Mouse (Mus musculus) forebrain, embryonic 10.5 days (tissue): ENCODE data around the gene Tyk2. TPM values are rescaled to one million over a fixed set of nuclear protein-coding genes. Genes with fewer than 3 reads are reported as not detected.

ENCODE experiments used
- DNase-seq: peaks from one replicate; pipeline ENCODE4 v3.0.0-alpha.2; 2017; ENCODE audit warnings: low spot score; ENCODE audit errors: extremely low spot score
- H3K27ac ChIP-seq: fragments of 300-500 bp; sonication (generic); 2 replicates; pipeline ENCODE4 v1.5.1; 2016; ENCODE audit warnings: mild to moderate bottlenecking
- H3K27me3 ChIP-seq: fragments of 300-500 bp; sonication (generic); 2 replicates; pipeline ENCODE4 v1.6.1; 2016; ENCODE audit warnings: mild to moderate bottlenecking; ENCODE audit not compliant: poor library complexity, severe bottlenecking
- H3K36me3 ChIP-seq: fragments of 300-500 bp; sonication (generic); replicated peaks from 2 replicates; pipeline ENCODE4 v1.6.1; 2016; ENCODE audit warnings: mild to moderate bottlenecking, moderate library complexity
- H3K4me1 ChIP-seq: fragments of 300-500 bp; sonication (generic); 2 replicates; pipeline ENCODE4 v1.6.1; 2016
- H3K4me3 ChIP-seq: fragments of 300-500 bp; sonication (generic); 2 replicates; pipeline ENCODE4 v1.5.1; 2016; ENCODE audit warnings: mild to moderate bottlenecking, moderate library complexity
- H3K9me3 ChIP-seq: fragments of 300-500 bp; sonication (generic); 2 replicates; pipeline ENCODE4 v1.6.1; 2016; ENCODE audit warnings: mild to moderate bottlenecking, moderate library complexity
- WGBS: fragments of 180-500 bp; shearing (Covaris S2); methylation state at CpG from one replicate; pipeline ENCODE4 v1.1.7; 2016; 5-methylcytosine and 5-hydroxymethylcytosine counted together
- polyA plus RNA-seq: library from polyadenylated mRNA; unstranded; fragments of >200 nt; fragmentation: Nextera tagmentation; extraction: Ambion mirVana; gene quantifications from 2 replicates; pipeline ENCODE4 v1.2.1, GENCODE M21; 2016

Gene Tyk2
- polyA plus RNA-seq, 1 experiment from 2014 or later = 12.6 TPM

DNA sequence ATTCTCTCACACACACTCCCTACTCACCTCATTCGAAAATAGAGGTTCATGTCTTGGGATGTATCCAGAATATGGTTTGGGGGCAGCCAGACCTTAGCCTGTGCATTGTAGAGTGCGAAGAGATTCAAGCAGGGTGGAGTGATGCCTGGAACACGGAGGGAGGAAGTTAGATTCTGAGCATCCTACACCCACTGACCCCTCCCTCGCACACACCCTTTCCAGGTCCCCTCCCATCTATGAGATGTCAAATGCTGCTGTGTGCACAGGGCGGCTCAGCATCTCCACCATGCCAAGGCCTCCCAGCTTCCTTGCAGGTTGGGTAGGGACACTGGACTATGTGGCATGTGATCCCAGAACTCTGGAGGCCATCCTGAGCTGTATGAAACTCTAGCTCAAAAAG lies 6.2 kb downstream of the Tyk2 start:
- 87% methylated on average over 5 of the region's 5 CpGs for WGBS
- Histone ChIP-seq H3K4me3 (no peak overlapping the region), H3K27me3 (no peaks in the 10 kb centered on the region), H3K9me3 (no peaks in the 10 kb centered on the region), H3K36me3 (peaks cover 21% of the 10 kb centered on the region), H3K4me1 (no peaks in the 10 kb centered on the region), H3K27ac (no peak overlapping the region)
- DNase-seq = no peak

DNA sequence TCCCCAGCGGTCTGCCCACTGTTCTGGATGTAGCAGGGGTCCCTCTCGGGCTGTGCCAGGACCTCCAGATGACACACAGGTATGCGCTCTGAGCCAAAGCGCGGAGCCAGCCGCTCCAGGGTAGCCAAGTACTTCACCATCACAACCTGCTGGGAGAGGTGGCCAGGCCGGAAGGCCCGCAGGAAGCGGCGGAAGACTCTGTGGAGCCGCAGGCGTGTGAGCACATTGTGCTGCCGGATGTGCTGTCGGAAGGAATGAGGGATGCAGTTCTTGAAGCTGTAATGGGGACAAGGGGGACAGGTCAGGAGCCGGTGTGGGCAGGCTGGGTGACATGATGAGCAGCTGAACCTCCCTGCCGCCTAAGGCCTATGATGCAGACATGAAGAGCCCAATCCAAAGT lies 9.6 kb downstream of the Tyk2 start:
- peaks cover 16% of the 10 kb centered on the region for H3K36me3 ChIP-seq
- no peaks in the 10 kb centered on the region for H3K4me1 ChIP-seq

DNA sequence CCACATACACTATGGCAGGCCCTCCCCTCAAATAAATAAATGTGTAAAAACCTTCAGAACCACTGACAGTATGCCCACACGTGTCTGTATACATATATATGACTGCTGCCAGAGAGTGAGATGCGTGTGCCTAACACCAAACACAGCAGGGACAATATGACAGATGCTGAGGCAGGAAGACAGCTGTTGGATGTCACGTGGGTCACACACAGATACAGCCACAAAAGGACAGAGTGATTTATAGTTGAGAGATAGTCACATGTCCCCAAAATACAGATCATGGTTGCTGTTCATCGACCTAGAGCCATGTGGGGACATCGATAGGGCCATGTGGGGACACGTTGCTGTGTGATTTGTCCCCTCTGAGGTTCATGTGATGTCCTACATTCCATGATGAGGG lies 14.0 kb downstream of the Tyk2 start:
- peaks cover 13% of the 10 kb centered on the region; the same call in 1 of the 2 replicates for H3K36me3 ChIP-seq
- 85% methylated on average over 6 of the region's 6 CpGs for WGBS
- H3K9me3 ChIP-seq = no peaks in the 10 kb centered on the region
- no peak overlapping the region for H3K4me3 ChIP-seq
- no peaks in the 10 kb centered on the region for H3K27me3 ChIP-seq
- no peak overlapping the region for H3K27ac ChIP-seq
- no peak for DNase-seq
- H3K4me1 ChIP-seq = no peaks in the 10 kb centered on the region

More for the DNA sequence above, 9.6 kb downstream of the Tyk2 start:
- DNase-seq = no peak
- H3K4me3 ChIP-seq = no peak overlapping the region
- WGBS = 93% methylated on average over 16 of the region's 16 CpGs
- H3K27me3 ChIP-seq = no peaks in the 10 kb centered on the region
- no peak overlapping the region for H3K27ac ChIP-seq
- no peaks in the 10 kb centered on the region for H3K9me3 ChIP-seq

DNA sequence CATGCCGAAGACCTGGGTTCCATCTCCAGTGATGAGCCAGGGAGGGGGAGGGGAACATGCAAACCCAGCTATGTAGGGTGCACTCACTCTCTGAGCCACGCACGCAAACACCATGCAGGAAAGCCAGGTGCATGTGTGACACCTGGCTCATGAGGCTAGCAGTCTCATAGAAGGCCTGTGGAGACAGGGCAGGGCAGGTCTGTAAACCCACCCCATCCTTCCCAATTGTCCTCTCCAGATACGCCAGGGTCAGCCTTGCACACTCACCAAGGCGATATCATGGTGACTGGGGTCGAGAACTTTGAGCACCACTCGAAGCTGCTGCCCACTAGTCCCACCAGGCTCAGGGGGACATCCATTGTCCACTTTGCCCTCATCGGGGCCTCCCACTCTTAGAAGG lies 15.9 kb downstream of the Tyk2 start:
- no peaks in the 10 kb centered on the region for H3K9me3 ChIP-seq
- no peak overlapping the region for H3K27ac ChIP-seq
- no peak overlapping the region for H3K4me3 ChIP-seq
- H3K36me3 ChIP-seq = peaks cover 2% of the 10 kb centered on the region; the same call in 1 of the 2 replicates
- DNase-seq = no peak
- WGBS = 91% methylated on average over 8 of the region's 8 CpGs
- no peaks in the 10 kb centered on the region for H3K27me3 ChIP-seq
- no peaks in the 10 kb centered on the region for H3K4me1 ChIP-seq

DNA sequence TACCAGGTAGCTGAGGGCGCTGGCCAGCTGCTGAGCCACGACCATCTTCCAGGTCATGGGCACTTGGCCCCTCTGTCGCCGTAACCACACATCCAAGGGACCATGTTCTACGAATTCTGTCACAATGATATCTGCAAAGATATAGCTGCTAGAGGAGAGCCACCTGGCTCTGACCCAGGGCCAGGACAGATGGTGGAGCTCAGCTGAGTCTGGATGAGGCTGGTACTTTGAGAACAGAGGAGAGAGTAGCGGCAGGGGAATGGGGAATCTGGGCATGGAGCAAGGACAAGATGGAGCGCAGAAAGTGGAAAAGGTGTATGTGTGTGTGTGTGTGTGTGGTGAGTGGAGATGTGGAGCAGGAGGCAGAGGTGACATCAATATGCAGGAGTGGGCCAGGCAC lies 16.9 kb downstream of the Tyk2 start:
- Histone ChIP-seq H3K4me1 (no peaks in the 10 kb centered on the region), H3K27ac (no peak overlapping the region), H3K4me3 (no peak overlapping the region), H3K9me3 (no peaks in the 10 kb centered on the region), H3K36me3 (no peaks in the 10 kb centered on the region), H3K27me3 (no peaks in the 10 kb centered on the region)
- 92% methylated on average over 7 of the region's 7 CpGs for WGBS
- no peak for DNase-seq

DNA sequence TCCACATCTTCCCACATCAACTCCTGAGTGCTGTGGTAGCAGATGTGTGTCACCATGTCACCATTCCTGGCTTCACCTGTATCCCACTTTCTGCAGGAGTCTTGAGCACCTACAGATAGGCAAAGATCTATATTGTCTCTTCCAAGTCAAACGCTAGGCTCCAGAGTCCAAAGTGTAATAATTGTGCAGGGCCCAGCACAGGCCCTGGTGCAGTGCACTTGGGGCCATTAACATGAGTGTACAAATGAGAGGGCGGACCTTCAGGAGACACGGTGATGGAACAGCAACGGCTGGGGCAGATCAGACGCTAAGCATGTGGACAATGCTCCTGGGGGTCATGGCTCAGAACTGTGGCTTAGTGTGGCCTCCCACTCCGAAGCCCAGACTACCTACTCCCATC lies 17.3 kb downstream of the Tyk2 start:
- Histone ChIP-seq H3K9me3 (no peaks in the 10 kb centered on the region), H3K27ac (no peak overlapping the region), H3K36me3 (no peaks in the 10 kb centered on the region), H3K4me3 (no peak overlapping the region), H3K27me3 (no peaks in the 10 kb centered on the region), H3K4me1 (no peaks in the 10 kb centered on the region)
- DNase-seq = no peak
- 93% methylated on average over 6 of the region's 6 CpGs for WGBS

DNA sequence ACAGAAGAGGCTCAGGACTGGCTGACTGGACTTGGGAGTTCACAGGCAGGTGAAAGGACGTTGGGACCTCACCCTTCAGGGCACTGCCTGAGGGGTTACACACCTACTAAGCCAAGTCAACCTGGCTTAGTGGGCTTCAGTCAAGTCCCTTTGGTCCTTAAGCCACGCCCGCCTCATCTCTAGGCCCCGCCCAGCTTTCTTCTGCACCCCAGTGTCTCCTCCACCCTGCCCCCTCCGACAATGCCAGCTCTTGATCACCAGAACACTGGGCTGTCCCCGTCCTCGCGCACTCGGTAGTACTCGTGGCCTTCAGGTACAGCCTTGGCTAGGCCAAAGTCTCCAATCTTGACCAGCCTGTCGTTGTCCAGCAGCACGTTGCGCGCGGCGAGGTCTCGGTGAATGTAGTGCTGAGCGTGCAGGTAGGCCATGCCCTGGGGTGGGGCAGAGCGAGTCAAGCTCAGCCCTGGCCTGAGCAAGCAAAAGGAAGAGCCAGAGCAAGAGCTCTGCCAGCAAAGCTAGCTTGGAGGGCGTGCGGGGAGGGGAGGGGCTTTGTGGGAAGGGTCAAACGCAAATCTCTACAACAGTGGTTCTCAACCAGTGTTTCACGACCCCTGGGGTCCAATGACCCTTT lies 23.3 kb downstream of the Tyk2 start:
- no peak for DNase-seq
- H3K36me3 ChIP-seq = 0 out of 2 replicates have a peak, but pooled peaks cover under 1% of the 10 kb centered on the region
- 42% methylated on average over 23 of the region's 23 CpGs for WGBS

DNA sequence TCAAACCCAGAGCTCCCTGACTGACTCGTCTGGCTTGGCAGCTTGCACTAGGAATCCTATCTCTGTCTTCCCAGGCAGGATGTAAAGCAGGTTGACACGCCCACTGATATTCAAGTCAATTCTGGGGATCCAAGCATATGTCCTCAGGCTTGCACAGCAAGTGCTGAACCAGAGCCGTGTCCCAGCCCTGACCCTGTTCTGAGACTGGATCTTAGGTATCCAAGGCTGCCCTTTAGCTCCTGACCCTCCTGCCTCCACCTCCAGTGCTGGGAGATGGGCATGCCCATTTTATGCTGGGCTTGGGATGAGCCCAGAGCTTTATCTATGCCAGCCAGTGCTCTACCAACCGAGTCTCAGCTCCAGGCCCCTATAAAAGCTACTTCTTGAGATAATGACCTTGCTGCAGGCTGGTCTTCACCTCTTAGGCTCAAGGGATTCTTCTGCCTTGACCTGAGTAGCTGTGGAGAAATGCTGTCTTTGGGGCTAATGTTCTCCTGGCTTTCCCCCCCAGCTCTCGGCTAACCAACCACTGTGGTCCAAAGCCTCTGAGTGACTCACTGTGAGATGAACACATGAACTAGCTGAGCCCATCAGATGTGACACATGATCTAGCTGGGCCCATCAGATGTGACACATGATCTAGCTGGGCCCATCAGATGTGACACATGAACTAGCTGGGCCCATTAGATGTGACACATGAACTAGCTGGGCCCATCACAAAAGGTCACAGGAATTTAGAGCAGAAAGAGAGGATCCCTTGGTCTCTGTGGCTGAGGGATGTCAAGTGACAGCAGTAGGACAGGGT lies 25.1 kb downstream of the Tyk2 start:
- no peak overlapping the region for H3K27ac ChIP-seq
- peaks cover 11% of the 10 kb centered on the region for H3K4me1 ChIP-seq
- H3K4me3 ChIP-seq = no peak overlapping the region
- peaks cover 7% of the 10 kb centered on the region; the same call in 1 of the 2 replicates for H3K36me3 ChIP-seq
- WGBS = 82% methylated on average over 5 of the region's 5 CpGs
- H3K9me3 ChIP-seq = no peaks in the 10 kb centered on the region
- DNase-seq = no peak
- H3K27me3 ChIP-seq = no peaks in the 10 kb centered on the region

More for the DNA sequence above, 23.3 kb downstream of the Tyk2 start:
- H3K27me3 ChIP-seq = no peaks in the 10 kb centered on the region
- no peak overlapping the region for H3K4me3 ChIP-seq
- no peak overlapping the region for H3K27ac ChIP-seq
- peaks cover 11% of the 10 kb centered on the region for H3K4me1 ChIP-seq
- H3K9me3 ChIP-seq = no peaks in the 10 kb centered on the region

DNA sequence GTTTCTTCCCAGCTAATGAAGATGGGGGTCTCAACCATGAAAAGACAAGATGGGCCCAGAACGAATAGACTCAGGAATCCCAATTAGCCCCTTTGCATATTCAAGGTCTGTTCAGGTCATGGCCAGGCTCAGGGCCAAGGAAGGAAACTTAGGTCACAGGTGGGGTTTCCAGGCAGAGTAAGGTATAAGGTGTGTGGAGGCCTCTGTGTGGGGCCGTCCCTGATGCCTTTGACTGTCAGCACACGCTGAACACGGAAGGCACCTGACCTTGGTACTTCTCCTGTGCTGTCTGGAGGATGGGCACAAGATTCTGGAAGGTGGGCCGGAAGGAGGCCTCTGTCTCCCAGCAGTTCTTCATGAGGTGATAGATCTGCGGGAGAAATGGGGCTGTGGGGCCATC lies 26.2 kb downstream of the Tyk2 start:
- no peaks in the 10 kb centered on the region for H3K27me3 ChIP-seq
- H3K4me1 ChIP-seq = peaks cover 21% of the 10 kb centered on the region
- DNase-seq = no peak
- H3K9me3 ChIP-seq = no peaks in the 10 kb centered on the region
- no peak overlapping the region for H3K27ac ChIP-seq
- peaks cover 7% of the 10 kb centered on the region; the same call in 1 of the 2 replicates for H3K36me3 ChIP-seq
- H3K4me3 ChIP-seq = no peak overlapping the region
- WGBS = 87% methylated on average over 6 of the region's 6 CpGs

DNA sequence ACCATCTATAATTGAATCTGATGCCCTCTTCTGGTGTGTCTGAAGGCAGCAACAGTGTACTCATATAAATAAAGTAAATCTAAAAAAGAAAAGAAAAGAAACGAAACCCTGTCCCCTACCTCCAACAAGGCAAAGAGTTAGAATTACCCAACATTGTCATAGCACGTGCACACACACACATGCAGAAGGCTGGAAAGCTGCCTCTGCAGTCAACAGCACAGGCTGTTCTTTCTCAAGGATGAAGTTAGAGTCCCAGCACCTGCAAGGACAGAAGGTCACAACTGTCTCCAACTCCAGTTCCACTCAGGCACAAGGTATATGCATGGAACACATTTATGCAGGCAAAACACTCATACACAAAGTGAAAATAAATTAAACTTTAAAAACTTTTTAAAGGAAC lies 29.0 kb downstream of the Tyk2 start:
- Histone ChIP-seq H3K4me3 (no peak overlapping the region), H3K27me3 (no peaks in the 10 kb centered on the region), H3K4me1 (peaks cover 16% of the 10 kb centered on the region), H3K36me3 (peaks cover 7% of the 10 kb centered on the region; the same call in 1 of the 2 replicates), H3K9me3 (no peaks in the 10 kb centered on the region), H3K27ac (no peak overlapping the region)
- WGBS = 91% methylated on average over 2 of the region's 2 CpGs
- DNase-seq = no peak

DNA sequence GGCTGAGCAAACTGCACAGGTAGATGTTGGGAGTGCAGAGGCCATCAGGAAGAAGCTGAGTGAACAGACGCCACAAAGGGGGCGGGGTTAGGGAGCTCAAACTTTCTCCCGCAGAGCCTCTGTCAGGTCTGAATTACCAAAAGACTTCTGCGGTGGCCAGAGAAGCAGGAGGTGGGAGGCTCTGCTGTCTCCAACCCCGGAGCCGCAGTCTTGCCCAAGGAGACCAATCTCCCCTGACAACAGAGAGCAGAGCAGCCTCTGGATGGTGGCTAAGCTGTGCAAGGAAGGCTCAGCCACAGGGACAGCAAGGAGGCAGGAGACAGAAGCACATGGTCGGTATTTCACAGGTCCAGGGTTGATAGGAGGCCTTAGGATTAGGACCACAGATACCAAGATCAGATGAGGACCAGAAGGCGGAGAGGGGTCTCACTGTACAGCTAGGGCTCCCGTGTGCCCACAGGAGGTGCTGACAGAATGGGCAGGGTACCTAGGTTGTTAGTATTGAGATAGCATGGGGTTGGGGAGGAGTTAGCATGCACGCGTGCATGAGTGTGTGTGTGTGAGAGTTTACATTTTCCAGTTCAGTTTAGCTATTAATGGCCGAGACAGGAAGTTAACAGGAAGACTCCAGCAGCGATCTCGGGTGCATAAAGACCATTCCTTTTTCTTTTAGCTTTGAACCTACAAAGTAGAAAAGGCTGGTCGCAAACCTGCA lies 30.4 kb downstream of the Tyk2 start:
- 50% methylated on average over 15 of the region's 15 CpGs for WGBS
- H3K4me3 ChIP-seq = no peak overlapping the region
- H3K27me3 ChIP-seq = no peaks in the 10 kb centered on the region
- no peak for DNase-seq
- peaks cover 7% of the 10 kb centered on the region; the same call in 1 of the 2 replicates for H3K36me3 ChIP-seq
- H3K4me1 ChIP-seq = peaks cover 21% of the 10 kb centered on the region
- peak overlapping the region; percentile 26; the same call in 1 of the 2 replicates for H3K27ac ChIP-seq
- H3K9me3 ChIP-seq = no peaks in the 10 kb centered on the region

DNA sequence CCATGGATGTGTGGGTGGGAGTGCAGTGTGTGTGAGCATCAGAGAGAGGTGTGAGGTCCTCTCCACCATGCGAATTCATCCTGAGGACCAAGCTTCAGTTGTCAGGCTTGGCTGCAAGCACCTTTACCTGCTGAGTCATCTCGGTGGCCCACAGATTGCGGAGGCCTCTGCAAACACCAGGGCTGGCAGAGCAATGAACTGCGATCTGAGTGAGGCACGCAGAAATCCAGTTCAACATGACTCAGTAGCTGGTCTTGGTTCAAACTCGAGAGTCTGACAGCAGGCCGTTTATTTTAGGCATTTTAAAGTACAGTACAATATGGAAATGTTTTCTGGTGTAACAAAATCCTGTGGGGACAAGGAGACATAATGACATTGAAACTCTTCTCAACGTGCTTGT lies 33.2 kb downstream of the Tyk2 start:
- Histone ChIP-seq H3K36me3 (peaks cover 15% of the 10 kb centered on the region), H3K4me3 (no peak overlapping the region), H3K27ac (no peak overlapping the region), H3K4me1 (peaks cover 15% of the 10 kb centered on the region), H3K9me3 (no peaks in the 10 kb centered on the region), H3K27me3 (no peaks in the 10 kb centered on the region)
- no peak for DNase-seq
- 90% methylated on average over 8 of the region's 8 CpGs for WGBS

DNA sequence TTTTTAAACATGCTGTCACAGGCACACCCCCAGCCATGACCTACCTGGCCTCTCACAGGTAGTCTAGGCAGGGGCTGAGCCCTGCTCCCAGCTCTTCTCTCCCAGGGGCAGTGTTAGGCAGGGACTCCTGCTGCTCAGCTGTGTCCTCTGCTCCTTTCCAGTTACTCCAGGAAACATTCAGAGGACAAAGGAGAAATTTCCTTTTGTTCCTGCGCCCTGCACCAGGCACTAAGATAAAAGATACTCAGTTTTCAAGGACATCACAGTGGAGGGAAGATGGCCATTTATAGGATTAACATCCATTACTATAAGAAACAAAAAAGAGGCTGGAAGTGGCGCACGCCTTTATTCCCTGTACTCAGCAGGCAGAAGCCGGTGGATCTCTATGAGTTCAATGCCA lies 35.1 kb downstream of the Tyk2 start:
- H3K27ac ChIP-seq = no peak overlapping the region
- WGBS = 71% methylated on average over 4 of the region's 4 CpGs
- no peak for DNase-seq
- no peaks in the 10 kb centered on the region for H3K9me3 ChIP-seq
- no peaks in the 10 kb centered on the region for H3K27me3 ChIP-seq
- H3K4me3 ChIP-seq = no peak overlapping the region
- peaks cover 24% of the 10 kb centered on the region for H3K4me1 ChIP-seq
- H3K36me3 ChIP-seq = peaks cover 7% of the 10 kb centered on the region
